Mouse (Mus musculus): ENCODE measurements around the gene Npas3. TPM values are rescaled to one million over a fixed set of nuclear protein-coding genes. Genes with fewer than 3 reads are reported as not detected.

Gene Npas3
- polyA plus RNA-seq, 1 experiment from 2014 or later: 0.49 TPM

DNA sequence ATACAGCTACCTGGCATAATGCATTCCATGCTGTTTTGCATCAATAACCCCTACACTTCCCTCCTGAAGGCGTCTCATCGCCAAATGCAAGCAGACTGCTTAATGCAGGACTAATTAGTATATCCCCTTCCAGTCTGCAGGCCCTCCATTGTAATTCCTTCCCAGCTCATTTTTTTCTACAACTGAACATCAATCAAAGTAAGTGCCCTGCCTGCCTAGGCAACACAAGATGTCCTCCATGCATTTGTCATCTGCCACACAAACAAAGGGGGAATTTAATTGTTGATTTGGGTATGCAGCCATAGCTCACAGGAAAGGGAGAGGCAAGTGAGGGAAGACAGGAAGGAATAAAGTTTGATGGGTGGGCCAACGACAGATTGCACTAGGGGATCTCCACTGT lies 804.5 kb downstream of the Npas3 start:
- no peak overlapping the region for H3K9ac ChIP-seq (ENCODE audit: low read length)
- no peak overlapping the region for H3K27ac ChIP-seq (ENCODE audit: low read length)
- H3K27me3 ChIP-seq (ENCODE audit: control insufficient read depth, insufficient read depth, low read length): no peaks in the 10 kb centered on the region
- no peak overlapping the region for H3K4me2 ChIP-seq (ENCODE audit: low read depth, low read length)
- WGBS: 69% methylated on average over 3 of the region's 3 CpGs
- H3K4me3 ChIP-seq (ENCODE audit: low read length): no peak overlapping the region
- H3K9me3 ChIP-seq (replicated peaks; ENCODE audit: control insufficient read depth, low read length): no peaks in the 10 kb centered on the region
- H3K36me3 ChIP-seq (ENCODE audit: control insufficient read depth, insufficient read depth): no peaks in the 10 kb centered on the region
- H3K4me1 ChIP-seq (ENCODE audit: control insufficient read depth, insufficient read depth, low read length): no peaks in the 10 kb centered on the region
- no peak for ATAC-seq (replicated peaks; ENCODE audit: extremely low read depth, insufficient read depth, low FRiP score)

- ATAC-seq (replicated peaks; ENCODE audit: extremely low read depth, insufficient read depth, low FRiP score): no peak
- Histone ChIP-seq H3K9me3 (replicated peaks; ENCODE audit: control insufficient read depth, low read length) (no peaks in the 10 kb centered on the region), H3K27ac (ENCODE audit: low read length) (no peak overlapping the region), H3K27me3 (ENCODE audit: control insufficient read depth, insufficient read depth, low read length) (no peaks in the 10 kb centered on the region), H3K4me1 (ENCODE audit: control insufficient read depth, insufficient read depth, low read length) (no peaks in the 10 kb centered on the region), H3K4me2 (ENCODE audit: low read depth, low read length) (no peak overlapping the region), H3K36me3 (ENCODE audit: control insufficient read depth, insufficient read depth) (no peaks in the 10 kb centered on the region), H3K9ac (ENCODE audit: low read length) (no peak overlapping the region), H3K4me3 (ENCODE audit: low read length) (no peak overlapping the region)
- 79% methylated on average over 6 of the region's 6 CpGs for WGBS
Measured at GRCm38 (mm10) chr12:54053598-54053997, 805.1 kb downstream of the Npas3 start.

DNA sequence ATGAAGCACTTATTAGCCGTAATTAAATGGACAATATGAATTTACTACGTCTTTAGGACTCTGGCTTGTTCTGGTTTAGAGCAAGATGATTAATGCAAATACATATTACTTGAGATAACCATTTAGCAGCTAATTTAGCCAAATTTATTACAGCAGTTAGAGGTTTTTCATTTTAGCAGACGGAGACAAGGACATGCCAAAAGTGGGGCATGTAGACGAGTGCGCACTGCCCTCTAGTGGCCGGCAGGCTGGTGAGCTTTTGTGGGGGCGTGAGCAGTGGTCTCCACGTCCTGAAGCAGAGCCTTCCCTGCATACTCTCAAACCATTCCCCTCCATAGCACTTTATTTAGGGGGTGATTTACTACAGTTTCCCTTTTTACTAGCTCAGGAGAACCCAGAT lies 812.3 kb downstream of the Npas3 start:
- peak; percentile 49; the same call in 1 of the 2 replicates for ATAC-seq (replicated peaks; ENCODE audit: extremely low read depth, insufficient read depth, low FRiP score)
- Histone ChIP-seq H3K4me1 (ENCODE audit: control insufficient read depth, insufficient read depth, low read length) (no peaks in the 10 kb centered on the region), H3K4me2 (ENCODE audit: low read depth, low read length) (no peak overlapping the region), H3K9me3 (replicated peaks; ENCODE audit: control insufficient read depth, low read length) (no peaks in the 10 kb centered on the region), H3K4me3 (ENCODE audit: low read length) (no peak overlapping the region), H3K9ac (ENCODE audit: low read length) (no peak overlapping the region), H3K27me3 (ENCODE audit: control insufficient read depth, insufficient read depth, low read length) (peaks cover 8% of the 10 kb centered on the region; the same call in 1 of the 2 replicates), H3K36me3 (ENCODE audit: control insufficient read depth, insufficient read depth) (no peaks in the 10 kb centered on the region), H3K27ac (ENCODE audit: low read length) (no peak overlapping the region)
- 16% methylated on average over 8 of the region's 8 CpGs for WGBS

DNA sequence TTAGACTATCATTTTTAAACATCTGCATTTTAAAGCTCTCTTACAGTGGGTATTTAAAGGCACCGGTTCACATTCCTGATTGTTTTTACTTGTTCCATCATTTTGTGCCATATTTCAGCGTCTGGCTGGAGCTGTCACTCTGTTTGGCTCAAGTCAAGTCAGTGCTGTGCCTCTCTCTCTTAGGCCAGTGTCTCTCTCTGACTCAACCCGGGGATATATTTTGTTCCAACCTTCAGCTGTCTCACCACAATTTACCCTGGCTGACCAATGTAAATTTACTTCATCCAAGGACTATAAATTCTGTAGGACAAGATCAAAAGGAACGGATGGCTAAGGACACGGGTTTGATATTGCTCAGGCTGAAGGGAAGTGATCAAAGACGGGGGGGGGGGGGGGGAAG lies 812.7 kb downstream of the Npas3 start:
- Histone ChIP-seq H3K9ac (ENCODE audit: low read length) (no peak overlapping the region), H3K9me3 (replicated peaks; ENCODE audit: control insufficient read depth, low read length) (no peaks in the 10 kb centered on the region), H3K4me2 (ENCODE audit: low read depth, low read length) (no peak overlapping the region), H3K27me3 (ENCODE audit: control insufficient read depth, insufficient read depth, low read length) (peaks cover 9% of the 10 kb centered on the region; the same call in 1 of the 2 replicates), H3K4me1 (ENCODE audit: control insufficient read depth, insufficient read depth, low read length) (no peaks in the 10 kb centered on the region), H3K4me3 (ENCODE audit: low read length) (no peak overlapping the region), H3K36me3 (ENCODE audit: control insufficient read depth, insufficient read depth) (no peaks in the 10 kb centered on the region), H3K27ac (ENCODE audit: low read length) (no peak overlapping the region)
- 73% methylated on average over 6 of the region's 6 CpGs for WGBS
- no peak for ATAC-seq (replicated peaks; ENCODE audit: extremely low read depth, insufficient read depth, low FRiP score)

GRCm38 (mm10) chr12:54064986-54065385 lies 816.5 kb downstream of the Npas3 start:
- Histone ChIP-seq H3K27ac (ENCODE audit: low read length) (no peak overlapping the region), H3K9me3 (replicated peaks; ENCODE audit: control insufficient read depth, low read length) (no peaks in the 10 kb centered on the region), H3K4me1 (ENCODE audit: control insufficient read depth, insufficient read depth, low read length) (peaks cover 9% of the 10 kb centered on the region), H3K36me3 (ENCODE audit: control insufficient read depth, insufficient read depth) (no peaks in the 10 kb centered on the region), H3K27me3 (ENCODE audit: control insufficient read depth, insufficient read depth, low read length) (peaks cover 40% of the 10 kb centered on the region), H3K4me2 (ENCODE audit: low read depth, low read length) (no peak overlapping the region), H3K4me3 (ENCODE audit: low read length) (no peak overlapping the region), H3K9ac (ENCODE audit: low read length) (no peak overlapping the region)
- ATAC-seq (replicated peaks; ENCODE audit: extremely low read depth, insufficient read depth, low FRiP score): no peak
- 81% methylated on average over 16 of the region's 16 CpGs for WGBS

- H3K36me3 ChIP-seq (ENCODE audit: control insufficient read depth, insufficient read depth): no peaks in the 10 kb centered on the region
- no peaks in the 10 kb centered on the region for H3K9me3 ChIP-seq (replicated peaks; ENCODE audit: control insufficient read depth, low read length)
- WGBS: 48% methylated on average over 11 of the region's 11 CpGs
- no peak overlapping the region for H3K27ac ChIP-seq (ENCODE audit: low read length)
- no peak for ATAC-seq (replicated peaks; ENCODE audit: extremely low read depth, insufficient read depth, low FRiP score)
- peaks cover 9% of the 10 kb centered on the region for H3K4me1 ChIP-seq (ENCODE audit: control insufficient read depth, insufficient read depth, low read length)
- peaks cover 42% of the 10 kb centered on the region for H3K27me3 ChIP-seq (ENCODE audit: control insufficient read depth, insufficient read depth, low read length)
- H3K4me3 ChIP-seq (ENCODE audit: low read length): no peak overlapping the region
- H3K4me2 ChIP-seq (ENCODE audit: low read depth, low read length): no peak overlapping the region
- H3K9ac ChIP-seq (ENCODE audit: low read length): no peak overlapping the region
Measured at GRCm38 (mm10) chr12:54065607-54066006, 817.1 kb downstream of the Npas3 start.

DNA sequence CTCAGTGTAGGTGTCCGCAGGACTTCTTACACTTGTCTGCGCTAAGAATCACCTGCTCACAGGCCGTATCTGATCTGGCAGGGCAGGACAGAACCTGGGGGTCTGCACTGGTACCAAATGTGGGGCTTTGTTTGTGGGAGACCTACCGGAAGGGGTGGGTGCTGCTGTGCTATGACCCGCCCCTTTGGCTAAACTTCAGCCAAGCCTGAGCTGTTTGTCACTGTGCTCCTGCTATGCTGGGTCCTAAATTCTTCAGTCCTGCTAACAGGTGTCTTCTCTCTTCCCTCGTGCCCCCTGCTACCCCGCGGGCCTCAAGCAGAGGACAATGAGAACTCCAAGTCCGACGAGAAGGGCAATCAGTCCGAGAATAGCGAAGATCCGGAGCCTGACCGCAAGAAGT lies 818.9 kb downstream of the Npas3 start:
- Histone ChIP-seq H3K36me3 (ENCODE audit: control insufficient read depth, insufficient read depth) (no peaks in the 10 kb centered on the region), H3K4me3 (ENCODE audit: low read length) (peak overlapping the region; percentile 56), H3K9me3 (replicated peaks; ENCODE audit: control insufficient read depth, low read length) (no peaks in the 10 kb centered on the region), H3K27ac (ENCODE audit: low read length) (no peak overlapping the region), H3K4me1 (ENCODE audit: control insufficient read depth, insufficient read depth, low read length) (peaks cover 9% of the 10 kb centered on the region), H3K4me2 (ENCODE audit: low read depth, low read length) (peak overlapping the region; percentile 93), H3K27me3 (ENCODE audit: control insufficient read depth, insufficient read depth, low read length) (peaks cover 42% of the 10 kb centered on the region), H3K9ac (ENCODE audit: low read length) (peak overlapping the region; percentile 64; the same call in 1 of the 2 replicates)
- 27% methylated on average over 14 of the region's 14 CpGs for WGBS
- ATAC-seq (replicated peaks; ENCODE audit: extremely low read depth, insufficient read depth, low FRiP score): no peak

GRCm38 (mm10) chr12:54067886-54068756 lies 819.6 kb downstream of the Npas3 start:
- peak; percentile 76 for ATAC-seq (replicated peaks; ENCODE audit: extremely low read depth, insufficient read depth, low FRiP score)
- Histone ChIP-seq H3K27ac (ENCODE audit: low read length) (no peak overlapping the region), H3K9ac (ENCODE audit: low read length) (peak overlapping the region; percentile 64), H3K27me3 (ENCODE audit: control insufficient read depth, insufficient read depth, low read length) (peaks cover 42% of the 10 kb centered on the region), H3K36me3 (ENCODE audit: control insufficient read depth, insufficient read depth) (no peaks in the 10 kb centered on the region), H3K4me1 (ENCODE audit: control insufficient read depth, insufficient read depth, low read length) (peaks cover 9% of the 10 kb centered on the region), H3K9me3 (replicated peaks; ENCODE audit: control insufficient read depth, low read length) (no peaks in the 10 kb centered on the region), H3K4me3 (ENCODE audit: low read length) (peak overlapping the region; percentile 56), H3K4me2 (ENCODE audit: low read depth, low read length) (peak overlapping the region; percentile 93)
- WGBS: 4% methylated on average over 84 of the region's 84 CpGs

DNA sequence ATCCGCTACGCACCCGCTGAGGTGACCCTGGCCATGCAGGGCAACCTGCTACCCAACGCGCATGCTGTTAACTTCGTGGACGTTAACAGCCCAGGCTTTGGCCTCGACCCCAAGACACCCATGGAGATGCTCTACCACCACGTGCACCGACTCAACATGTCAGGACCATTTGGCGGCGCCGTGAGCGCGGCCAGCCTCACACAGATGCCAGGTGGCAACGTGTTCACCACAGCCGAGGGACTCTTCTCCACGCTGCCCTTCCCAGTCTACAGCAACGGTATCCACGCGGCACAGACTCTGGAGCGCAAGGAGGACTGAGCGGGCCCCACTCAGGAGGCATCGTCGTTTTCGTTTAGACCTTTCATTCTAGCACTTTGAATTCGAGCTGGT lies 820.3 kb downstream of the Npas3 start:
- WGBS: 56% methylated on average over 27 of the region's 27 CpGs
- Histone ChIP-seq H3K4me3 (ENCODE audit: low read length) (peak overlapping the region; percentile 56), H3K9me3 (replicated peaks; ENCODE audit: control insufficient read depth, low read length) (no peaks in the 10 kb centered on the region), H3K4me2 (ENCODE audit: low read depth, low read length) (peak overlapping the region; percentile 93), H3K4me1 (ENCODE audit: control insufficient read depth, insufficient read depth, low read length) (peaks cover 9% of the 10 kb centered on the region), H3K27me3 (ENCODE audit: control insufficient read depth, insufficient read depth, low read length) (peaks cover 42% of the 10 kb centered on the region), H3K27ac (ENCODE audit: low read length) (no peak overlapping the region), H3K9ac (ENCODE audit: low read length) (no peak overlapping the region), H3K36me3 (ENCODE audit: control insufficient read depth, insufficient read depth) (no peaks in the 10 kb centered on the region)
- ATAC-seq (replicated peaks; ENCODE audit: extremely low read depth, insufficient read depth, low FRiP score): no peak
